Mouse (Mus musculus): ENCODE measurements around the gene Mdn1. TPM values are rescaled to one million over a fixed set of nuclear protein-coding genes. Genes with fewer than 3 reads are reported as not detected.

The Mdn1 gene
- polyA plus RNA-seq, 1 experiment from 2014 or later = 12.1 TPM

DNA sequence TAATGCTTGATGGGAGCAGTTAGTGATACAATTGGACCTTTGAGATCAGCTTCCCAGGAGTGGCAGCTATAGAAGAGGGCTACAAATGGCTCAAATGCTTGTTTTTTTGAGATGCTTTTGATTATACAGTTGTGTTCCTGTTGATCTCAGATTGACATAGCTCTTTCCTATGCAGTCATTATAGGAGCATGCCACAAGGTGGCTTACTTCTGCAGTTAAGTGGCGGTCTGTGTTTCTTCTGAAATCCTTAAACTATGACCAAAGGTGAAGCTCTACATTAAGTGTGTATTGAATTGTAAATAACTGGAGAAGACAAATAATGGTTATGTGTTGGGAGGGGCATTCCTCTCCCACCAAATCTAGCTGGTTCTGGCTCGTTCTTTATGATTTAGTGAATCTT is 12.9 kb downstream of the Mdn1 start:
- peaks cover 88% of the 10 kb centered on the region for H3K36me3 ChIP-seq (ENCODE audit: control insufficient read depth, insufficient read depth, low read length)
- no peak overlapping the region for H3K4me3 ChIP-seq (ENCODE audit: control insufficient read depth in 1 of 2, insufficient read depth in 1 of 2, low read depth in 1 of 2, low read length in 2 of 2)
- H3K9ac ChIP-seq (ENCODE audit: low read length) = no peak overlapping the region
- WGBS = 87% methylated on average over 2 of the region's 2 CpGs
- H3K4me1 ChIP-seq (ENCODE audit: control insufficient read depth in 2 of 2, insufficient read depth in 2 of 2, low read length in 2 of 2) = no peaks in the 10 kb centered on the region
- H3K27me3 ChIP-seq (ENCODE audit: control insufficient read depth, insufficient read depth, low read length) = no peaks in the 10 kb centered on the region
- no peak overlapping the region for H3K4me2 ChIP-seq (ENCODE audit: low read length)
- no peak overlapping the region for H3K27ac ChIP-seq (replicated peaks in 1 of 2; ENCODE audit: control insufficient read depth in 1 of 2, insufficient read depth in 1 of 2, low read depth in 2 of 2, low read length in 2 of 2)
- no peak for ATAC-seq (ENCODE audit: insufficient number of reproducible peaks, insufficient read depth, low FRiP score, low read depth)
- H3K9me3 ChIP-seq (ENCODE audit: control insufficient read depth, low read length) = no peaks in the 10 kb centered on the region

DNA sequence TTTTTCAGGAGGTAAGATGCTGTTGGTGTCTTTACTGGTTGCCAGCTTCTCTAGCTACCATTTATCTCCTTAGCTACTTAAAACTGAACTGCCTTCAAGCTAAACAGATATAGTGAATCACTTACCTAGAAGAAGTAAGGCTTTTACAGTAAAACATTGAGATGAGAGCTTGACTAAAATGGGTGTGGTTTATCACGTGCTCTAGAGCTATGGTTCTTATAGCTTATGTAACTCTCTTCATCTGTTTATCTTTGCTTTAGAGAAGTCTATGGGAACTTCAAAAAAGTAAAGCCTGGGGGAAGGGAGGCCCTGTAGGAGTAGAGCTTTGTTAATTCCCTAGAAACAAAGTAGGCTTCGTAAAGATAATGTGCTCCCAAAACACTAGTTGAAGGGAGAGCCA is 17.1 kb downstream of the Mdn1 start:
- WGBS = 85% methylated on average over 2 of the region's 2 CpGs
- Histone ChIP-seq H3K4me2 (ENCODE audit: low read length) (no peak overlapping the region), H3K27ac (replicated peaks in 1 of 2; ENCODE audit: control insufficient read depth in 1 of 2, insufficient read depth in 1 of 2, low read depth in 2 of 2, low read length in 2 of 2) (no peak overlapping the region), H3K4me1 (ENCODE audit: control insufficient read depth in 2 of 2, insufficient read depth in 2 of 2, low read length in 2 of 2) (no peaks in the 10 kb centered on the region), H3K27me3 (ENCODE audit: control insufficient read depth, insufficient read depth, low read length) (no peaks in the 10 kb centered on the region), H3K36me3 (ENCODE audit: control insufficient read depth, insufficient read depth, low read length) (peaks cover 93% of the 10 kb centered on the region), H3K4me3 (ENCODE audit: control insufficient read depth in 1 of 2, insufficient read depth in 1 of 2, low read depth in 1 of 2, low read length in 2 of 2) (no peak overlapping the region), H3K9ac (ENCODE audit: low read length) (no peak overlapping the region), H3K9me3 (ENCODE audit: control insufficient read depth, low read length) (no peaks in the 10 kb centered on the region)
- ATAC-seq (ENCODE audit: insufficient number of reproducible peaks, insufficient read depth, low FRiP score, low read depth) = no peak

DNA sequence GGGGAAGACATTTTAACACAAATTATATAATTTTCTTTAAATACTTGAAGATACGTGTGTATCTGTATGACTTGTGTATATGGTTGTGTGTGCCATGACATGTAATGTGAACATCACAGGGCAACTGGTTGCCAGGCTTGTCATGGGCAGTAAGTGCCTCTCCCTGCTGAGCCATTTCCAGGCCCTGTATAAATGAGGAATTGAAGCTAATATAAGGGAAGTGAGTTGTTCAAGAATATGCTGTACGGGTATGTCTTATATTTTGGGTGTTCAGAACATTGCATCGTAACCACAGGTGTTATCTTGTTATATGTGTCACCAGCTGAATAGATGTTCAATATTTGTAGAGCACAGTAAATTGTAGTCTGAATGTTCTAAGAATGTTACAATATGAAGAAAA is 20.6 kb downstream of the Mdn1 start:
- Histone ChIP-seq H3K36me3 (ENCODE audit: control insufficient read depth, insufficient read depth, low read length) (peaks cover 87% of the 10 kb centered on the region), H3K4me1 (ENCODE audit: control insufficient read depth in 2 of 2, insufficient read depth in 2 of 2, low read length in 2 of 2) (no peaks in the 10 kb centered on the region), H3K4me3 (ENCODE audit: control insufficient read depth in 1 of 2, insufficient read depth in 1 of 2, low read depth in 1 of 2, low read length in 2 of 2) (no peak overlapping the region), H3K9me3 (ENCODE audit: control insufficient read depth, low read length) (no peaks in the 10 kb centered on the region), H3K9ac (ENCODE audit: low read length) (no peak overlapping the region), H3K27me3 (ENCODE audit: control insufficient read depth, insufficient read depth, low read length) (no peaks in the 10 kb centered on the region), H3K4me2 (ENCODE audit: low read length) (no peak overlapping the region), H3K27ac (replicated peaks in 1 of 2; ENCODE audit: control insufficient read depth in 1 of 2, insufficient read depth in 1 of 2, low read depth in 2 of 2, low read length in 2 of 2) (no peak overlapping the region)
- ATAC-seq (ENCODE audit: insufficient number of reproducible peaks, insufficient read depth, low FRiP score, low read depth) = no peak
- WGBS = 93% methylated on average over 3 of the region's 3 CpGs

DNA sequence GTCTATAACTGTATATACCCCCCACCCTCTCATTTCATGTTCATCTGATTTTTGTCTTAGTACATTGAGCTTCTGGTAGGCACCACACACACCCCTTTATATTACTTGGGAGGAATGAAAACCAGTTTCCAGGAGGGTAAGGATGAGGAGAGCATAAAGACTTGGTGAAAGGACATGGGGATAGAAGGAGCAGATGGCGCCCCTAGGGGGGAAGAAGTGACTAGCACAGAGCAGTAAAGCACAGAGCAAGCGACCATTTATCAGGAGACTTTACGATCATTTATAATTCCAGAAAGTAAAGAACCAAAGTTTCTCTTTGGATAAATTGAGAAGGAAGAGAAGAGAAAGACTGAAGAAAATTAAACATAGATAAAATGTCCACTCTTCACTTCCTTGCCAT is 23.9 kb downstream of the Mdn1 start:
- Histone ChIP-seq H3K9me3 (ENCODE audit: control insufficient read depth, low read length) (no peaks in the 10 kb centered on the region), H3K27ac (replicated peaks in 1 of 2; ENCODE audit: control insufficient read depth in 1 of 2, insufficient read depth in 1 of 2, low read depth in 2 of 2, low read length in 2 of 2) (no peak overlapping the region), H3K36me3 (ENCODE audit: control insufficient read depth, insufficient read depth, low read length) (peaks cover 88% of the 10 kb centered on the region), H3K4me1 (ENCODE audit: control insufficient read depth in 2 of 2, insufficient read depth in 2 of 2, low read length in 2 of 2) (no peaks in the 10 kb centered on the region), H3K27me3 (ENCODE audit: control insufficient read depth, insufficient read depth, low read length) (no peaks in the 10 kb centered on the region), H3K4me2 (ENCODE audit: low read length) (no peak overlapping the region), H3K9ac (ENCODE audit: low read length) (no peak overlapping the region), H3K4me3 (ENCODE audit: control insufficient read depth in 1 of 2, insufficient read depth in 1 of 2, low read depth in 1 of 2, low read length in 2 of 2) (no peak overlapping the region)
- no peak for ATAC-seq (ENCODE audit: insufficient number of reproducible peaks, insufficient read depth, low FRiP score, low read depth)
- WGBS = 79% methylated on average over 3 of the region's 3 CpGs

DNA sequence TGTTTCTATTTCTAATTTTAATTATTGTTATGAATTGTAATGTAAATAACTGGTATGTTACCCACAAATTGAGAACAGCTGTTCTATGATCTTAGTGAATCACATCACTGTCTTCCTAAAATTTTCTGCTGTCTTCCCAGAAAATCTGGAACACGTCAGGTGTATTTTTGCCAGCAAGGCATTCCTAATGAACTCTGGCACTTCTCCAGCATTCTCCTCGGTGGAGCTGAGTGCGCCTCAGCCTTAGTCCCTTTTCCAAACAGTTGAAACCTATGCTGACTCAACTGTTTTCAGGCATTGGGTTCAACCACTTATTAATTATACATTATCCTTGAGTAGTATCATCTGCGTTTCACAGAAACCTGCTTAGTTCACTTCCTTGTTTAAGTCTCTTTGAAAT is 25.6 kb downstream of the Mdn1 start:
- Histone ChIP-seq H3K36me3 (ENCODE audit: control insufficient read depth, insufficient read depth, low read length) (peaks cover 82% of the 10 kb centered on the region), H3K4me1 (ENCODE audit: control insufficient read depth in 2 of 2, insufficient read depth in 2 of 2, low read length in 2 of 2) (no peaks in the 10 kb centered on the region), H3K9me3 (ENCODE audit: control insufficient read depth, low read length) (no peaks in the 10 kb centered on the region), H3K27ac (replicated peaks in 1 of 2; ENCODE audit: control insufficient read depth in 1 of 2, insufficient read depth in 1 of 2, low read depth in 2 of 2, low read length in 2 of 2) (no peak overlapping the region), H3K9ac (ENCODE audit: low read length) (no peak overlapping the region), H3K27me3 (ENCODE audit: control insufficient read depth, insufficient read depth, low read length) (no peaks in the 10 kb centered on the region), H3K4me3 (ENCODE audit: control insufficient read depth in 1 of 2, insufficient read depth in 1 of 2, low read depth in 1 of 2, low read length in 2 of 2) (no peak overlapping the region), H3K4me2 (ENCODE audit: low read length) (no peak overlapping the region)
- 57% methylated on average over 4 of the region's 4 CpGs for WGBS
- no peak for ATAC-seq (ENCODE audit: insufficient number of reproducible peaks, insufficient read depth, low FRiP score, low read depth)

DNA sequence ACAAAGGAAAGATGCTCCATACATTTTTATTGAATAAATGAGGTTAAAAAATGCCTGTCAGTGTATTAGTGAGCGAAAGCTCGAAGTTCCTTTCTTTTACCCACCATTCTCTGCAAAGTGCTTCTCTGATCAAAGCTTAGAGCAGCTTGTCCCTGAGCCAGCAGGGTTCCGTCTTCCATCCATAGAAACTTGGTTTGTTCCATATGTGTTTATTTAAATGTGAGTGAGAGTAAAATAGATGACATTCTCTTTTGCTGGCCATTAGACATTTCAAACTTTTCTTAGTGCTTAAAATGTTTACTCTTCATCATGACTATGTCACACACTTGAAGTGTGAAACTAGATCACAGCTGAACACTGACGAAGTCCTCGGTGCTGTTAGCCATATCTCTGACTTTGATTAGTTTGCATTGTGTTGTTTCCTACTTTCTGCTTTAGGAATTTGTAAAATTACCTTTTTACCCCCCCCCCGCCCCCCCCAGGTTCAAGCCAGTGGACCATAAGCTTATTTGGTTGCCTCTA is 26.2 kb downstream of the Mdn1 start:
- H3K4me3 ChIP-seq (ENCODE audit: control insufficient read depth in 1 of 2, insufficient read depth in 1 of 2, low read depth in 1 of 2, low read length in 2 of 2) = no peak overlapping the region
- no peaks in the 10 kb centered on the region for H3K27me3 ChIP-seq (ENCODE audit: control insufficient read depth, insufficient read depth, low read length)
- H3K27ac ChIP-seq (replicated peaks in 1 of 2; ENCODE audit: control insufficient read depth in 1 of 2, insufficient read depth in 1 of 2, low read depth in 2 of 2, low read length in 2 of 2) = no peak overlapping the region
- no peaks in the 10 kb centered on the region for H3K4me1 ChIP-seq (ENCODE audit: control insufficient read depth in 2 of 2, insufficient read depth in 2 of 2, low read length in 2 of 2)
- H3K4me2 ChIP-seq (ENCODE audit: low read length) = no peak overlapping the region
- H3K9me3 ChIP-seq (ENCODE audit: control insufficient read depth, low read length) = no peaks in the 10 kb centered on the region
- no peak overlapping the region for H3K9ac ChIP-seq (ENCODE audit: low read length)
- no peak for ATAC-seq (ENCODE audit: insufficient number of reproducible peaks, insufficient read depth, low FRiP score, low read depth)
- H3K36me3 ChIP-seq (ENCODE audit: control insufficient read depth, insufficient read depth, low read length) = peaks cover 81% of the 10 kb centered on the region
- 90% methylated on average over 6 of the region's 6 CpGs for WGBS

DNA sequence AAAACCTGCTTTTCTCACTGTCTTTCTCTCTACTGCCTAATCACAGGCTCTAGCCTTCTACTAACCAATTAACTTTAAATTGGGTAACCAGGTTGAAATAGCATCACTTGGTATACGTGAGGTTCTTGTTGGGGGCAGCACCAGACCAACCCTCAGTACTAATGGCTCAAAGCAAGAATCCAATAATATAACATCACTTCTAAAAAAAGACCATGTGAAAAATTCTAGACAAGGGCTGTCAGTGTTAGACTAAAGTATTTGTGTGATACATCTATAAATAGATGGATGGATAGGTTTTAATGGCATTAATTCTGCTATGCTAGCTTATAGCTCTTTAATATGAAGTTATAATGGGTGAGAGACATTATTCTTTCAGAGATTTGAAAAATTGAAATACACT is 60.8 kb downstream of the Mdn1 start:
- ATAC-seq (ENCODE audit: insufficient number of reproducible peaks, insufficient read depth, low FRiP score, low read depth) = no peak
- Histone ChIP-seq H3K27me3 (ENCODE audit: control insufficient read depth, insufficient read depth, low read length) (no peaks in the 10 kb centered on the region), H3K4me2 (ENCODE audit: low read length) (no peak overlapping the region), H3K9ac (ENCODE audit: low read length) (no peak overlapping the region), H3K27ac (replicated peaks in 1 of 2; ENCODE audit: control insufficient read depth in 1 of 2, insufficient read depth in 1 of 2, low read depth in 2 of 2, low read length in 2 of 2) (peak overlapping the region; percentile 46 to 49; a peak in 2 of 4 replicates), H3K4me1 (ENCODE audit: control insufficient read depth in 2 of 2, insufficient read depth in 2 of 2, low read length in 2 of 2) (peaks cover 3 to 10% of the 10 kb centered on the region in 2 experiments), H3K36me3 (ENCODE audit: control insufficient read depth, insufficient read depth, low read length) (peaks cover 87% of the 10 kb centered on the region), H3K9me3 (ENCODE audit: control insufficient read depth, low read length) (no peaks in the 10 kb centered on the region), H3K4me3 (ENCODE audit: control insufficient read depth in 1 of 2, insufficient read depth in 1 of 2, low read depth in 1 of 2, low read length in 2 of 2) (no peak overlapping the region)
- 30% methylated on average over 1 of the region's 1 CpGs for WGBS

DNA sequence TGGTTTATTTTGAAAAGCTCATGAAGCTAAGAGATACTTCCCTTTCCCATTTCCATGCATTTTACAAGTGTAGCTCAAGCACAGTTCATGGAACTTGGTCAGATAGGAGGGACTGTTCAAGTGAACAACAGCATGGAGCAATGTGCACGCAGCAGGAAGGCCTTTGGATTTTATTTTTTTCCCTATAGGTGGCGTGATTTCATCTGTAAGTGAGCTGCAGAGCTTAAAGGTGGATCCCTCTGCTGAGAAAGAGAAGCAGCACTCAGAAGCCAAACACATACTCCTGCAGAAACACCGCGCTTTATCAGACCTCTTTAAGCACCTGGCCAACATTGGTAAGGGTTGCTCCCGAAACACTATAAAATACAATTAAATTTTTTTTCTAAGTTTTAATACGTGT is 88.5 kb downstream of the Mdn1 start:
- H3K4me2 ChIP-seq (ENCODE audit: low read length) = no peak overlapping the region
- H3K9me3 ChIP-seq (ENCODE audit: control insufficient read depth, low read length) = no peaks in the 10 kb centered on the region
- H3K4me1 ChIP-seq (ENCODE audit: control insufficient read depth in 2 of 2, insufficient read depth in 2 of 2, low read length in 2 of 2) = no peaks in the 10 kb centered on the region
- H3K27ac ChIP-seq (replicated peaks in 1 of 2; ENCODE audit: control insufficient read depth in 1 of 2, insufficient read depth in 1 of 2, low read depth in 2 of 2, low read length in 2 of 2) = no peak overlapping the region
- H3K27me3 ChIP-seq (ENCODE audit: control insufficient read depth, insufficient read depth, low read length) = no peaks in the 10 kb centered on the region
- H3K9ac ChIP-seq (ENCODE audit: low read length) = no peak overlapping the region
- peaks cover 95% of the 10 kb centered on the region for H3K36me3 ChIP-seq (ENCODE audit: control insufficient read depth, insufficient read depth, low read length)
- ATAC-seq (ENCODE audit: insufficient number of reproducible peaks, insufficient read depth, low FRiP score, low read depth) = no peak
- 83% methylated on average over 6 of the region's 6 CpGs for WGBS
- H3K4me3 ChIP-seq (ENCODE audit: control insufficient read depth in 1 of 2, insufficient read depth in 1 of 2, low read depth in 1 of 2, low read length in 2 of 2) = no peak overlapping the region

Data from heart, embryonic 14.5 days (tissue).